ENCODE assay signal across 18 mouse cellular contexts in genomic region chr6:6205599-6206165, GRCm38 (mm10). TPM values are rescaled to one million over a fixed set of nuclear protein-coding genes. Genes with fewer than 3 reads are reported as not detected.
DNase-seq lines count a peak whose midpoint lies in the region; ATAC-seq and TF ChIP-seq lines count a peak whose summit lies in the region.
"Had no signal": no experiment of that assay in that cellular context is flagged by ENCODE, and none has a peak within 500 bp of the region (broad histone marks: within the 10 kb centered on the region; RNA-seq: fewer than 3 reads in every experiment).

No protein-coding gene starts in this region.

- H3K27ac ChIP-seq in kidney, embryonic 16.5 days (ENCODE audit: low read length), result peak overlapping the region; percentile 50; the same call in 1 of the 2 replicates
- no peak overlapping the region for H3K27ac ChIP-seq in lung, embryonic 16.5 days (ENCODE audit: low read length)
- H3K27ac ChIP-seq in intestine, embryonic 16.5 days (ENCODE audit: low read length), result no peak overlapping the region
- H3K27ac ChIP-seq in thymus, adult 2 months (ENCODE audit: control insufficient read depth, insufficient read depth, low read length), result no peak overlapping the region
- H3K27ac ChIP-seq: embryonic facial prominence, embryonic 12.5 days; forebrain, embryonic 12.5 days; heart, embryonic 13.5 days; hindbrain, embryonic 15.5 days had no signal

- no peak for TF ChIP-seq CTCF in thymus, adult 2 months (IDR thresholded peaks at IDR 0.05; ENCODE audit: borderline replicate concordance, control insufficient read depth, extremely low read depth, insufficient read depth, low read length, poor library complexity)

- 0 out of 2 replicates have a peak, but pooled peaks cover 4% of the 10 kb centered on the region for H3K36me3 ChIP-seq in kidney, embryonic 16.5 days (ENCODE audit: insufficient read depth, low read length)
- H3K36me3 ChIP-seq in lung, embryonic 16.5 days (ENCODE audit: control insufficient read depth, insufficient read depth, low read length), result no peaks in the 10 kb centered on the region; the same call in 1 of the 2 replicates
- H3K36me3 ChIP-seq in intestine, embryonic 16.5 days (ENCODE audit: control insufficient read depth, insufficient read depth, low read length), result no peaks in the 10 kb centered on the region; the same call in 1 of the 2 replicates
- no peaks in the 10 kb centered on the region for H3K36me3 ChIP-seq in thymus, adult 2 months (ENCODE audit: control insufficient read depth, insufficient read depth, low read length)
- H3K36me3 ChIP-seq: embryonic facial prominence, embryonic 12.5 days; forebrain, embryonic 12.5 days; hindbrain, embryonic 15.5 days had no signal

- no peak overlapping the region for H3K9ac ChIP-seq in kidney, embryonic 16.5 days (replicated peaks; ENCODE audit: low read length)
- no peak overlapping the region for H3K9ac ChIP-seq in lung, embryonic 16.5 days (ENCODE audit: low read length)
- no peak overlapping the region for H3K9ac ChIP-seq in intestine, embryonic 16.5 days (ENCODE audit: low read depth, low read length)
- H3K9ac ChIP-seq: embryonic facial prominence, embryonic 12.5 days; forebrain, embryonic 12.5 days; heart, embryonic 13.5 days; hindbrain, embryonic 15.5 days had no signal

- ATAC-seq in kidney, embryonic 16.5 days (ENCODE audit: low FRiP score, low TSS enrichment), result no peak
- ATAC-seq in lung, embryonic 16.5 days (ENCODE audit: low read depth), result 0 out of 2 replicates have a peak, but pooled peaks have one; percentile 36
- ATAC-seq in intestine, embryonic 16.5 days, result peak; percentile 37
- ATAC-seq: forebrain, embryonic 16.5 days had no signal

- TF ChIP-seq POLR2A in thymus, adult 2 months (IDR thresholded peaks at IDR 0.05; ENCODE audit: control insufficient read depth, extremely low read depth, insufficient read depth, low read length, poor library complexity), result no peak

- H3K4me1 ChIP-seq in kidney, embryonic 16.5 days (ENCODE audit: insufficient read depth, low read length), result no peaks in the 10 kb centered on the region
- H3K4me1 ChIP-seq in lung, embryonic 16.5 days (replicated peaks; ENCODE audit: control insufficient read depth, insufficient read depth, low read length), result peaks cover 4% of the 10 kb centered on the region; the same call in 1 of the 2 replicates
- H3K4me1 ChIP-seq in intestine, embryonic 16.5 days (ENCODE audit: control insufficient read depth, insufficient read depth, low read length), result 0 out of 2 replicates have a peak, but pooled peaks cover 2% of the 10 kb centered on the region
- H3K4me1 ChIP-seq in thymus, adult 2 months (replicated peaks; ENCODE audit: control insufficient read depth, insufficient read depth, low read length), result no peaks in the 10 kb centered on the region
- H3K4me1 ChIP-seq: embryonic facial prominence, embryonic 12.5 days; forebrain, embryonic 12.5 days; hindbrain, embryonic 15.5 days had no signal

- no peak for DNase-seq in kidney, postnatal 25 days
- no peak for DNase-seq in lung, postnatal 4 days
- DNase-seq in thymus, adult 2 months, result no peak
- DNase-seq in frontal cortex, postnatal 36 days (ENCODE audit: low spot score in 2 of 2), result no peak
- DNase-seq: adrenal gland, adult 8-10 months; adrenal gland, postnatal 36 days; cerebellum, adult 2 months; cerebellum, postnatal 14 days; gastrocnemius, postnatal 14 days; heart, postnatal 36 days had no signal

- WGBS in kidney, embryonic 16.5 days, result 85% methylated on average over 3 of the region's 3 CpGs
- WGBS in lung, embryonic 16.5 days, result 69% methylated on average over 3 of the region's 3 CpGs
- 65% methylated on average over 3 of the region's 3 CpGs for WGBS in intestine, embryonic 16.5 days
- 95% methylated on average over 3 of the region's 3 CpGs for WGBS in thymus, adult 2 months

- H3K9me3 ChIP-seq in kidney, embryonic 16.5 days (ENCODE audit: low read length), result no peaks in the 10 kb centered on the region; the same call in 1 of the 2 replicates
- no peaks in the 10 kb centered on the region for H3K9me3 ChIP-seq in lung, embryonic 16.5 days (ENCODE audit: control insufficient read depth, low read length)
- no peaks in the 10 kb centered on the region for H3K9me3 ChIP-seq in intestine, embryonic 16.5 days (ENCODE audit: control insufficient read depth, low read length)
- H3K9me3 ChIP-seq: embryonic facial prominence, embryonic 12.5 days; forebrain, embryonic 12.5 days; heart, embryonic 13.5 days; hindbrain, embryonic 15.5 days had no signal

- H3K27me3 ChIP-seq in kidney, embryonic 16.5 days (ENCODE audit: insufficient read depth, low read length), result no peaks in the 10 kb centered on the region
- no peaks in the 10 kb centered on the region for H3K27me3 ChIP-seq in lung, embryonic 16.5 days (ENCODE audit: control insufficient read depth, insufficient read depth, low read depth, low read length)
- H3K27me3 ChIP-seq in intestine, embryonic 16.5 days (replicated peaks; ENCODE audit: control insufficient read depth, insufficient read depth, low read length), result no peaks in the 10 kb centered on the region
- H3K27me3 ChIP-seq in thymus, adult 2 months (ENCODE audit: control insufficient read depth, insufficient read depth, low read length), result no peaks in the 10 kb centered on the region
- H3K27me3 ChIP-seq: embryonic facial prominence, embryonic 12.5 days; forebrain, embryonic 12.5 days; hindbrain, embryonic 15.5 days had no signal

- H3K4me3 ChIP-seq in kidney, embryonic 16.5 days (ENCODE audit: low read length), result no peak overlapping the region
- no peak overlapping the region for H3K4me3 ChIP-seq in lung, embryonic 16.5 days (ENCODE audit: low read length)
- no peak overlapping the region for H3K4me3 ChIP-seq in intestine, embryonic 16.5 days (ENCODE audit: low read length)
- no peak overlapping the region for H3K4me3 ChIP-seq in thymus, adult 2 months (ENCODE audit: control insufficient read depth, insufficient read depth, low read length)
- H3K4me3 ChIP-seq: embryonic facial prominence, embryonic 12.5 days; forebrain, embryonic 12.5 days; heart, embryonic 13.5 days; hindbrain, embryonic 15.5 days had no signal

- H3K4me2 ChIP-seq in kidney, embryonic 16.5 days (replicated peaks; ENCODE audit: low read depth, low read length), result no peak overlapping the region
- no peak overlapping the region for H3K4me2 ChIP-seq in lung, embryonic 16.5 days (ENCODE audit: low read depth, low read length)
- no peak overlapping the region for H3K4me2 ChIP-seq in intestine, embryonic 16.5 days (ENCODE audit: low read depth, low read length)
- H3K4me2 ChIP-seq: embryonic facial prominence, embryonic 12.5 days; forebrain, embryonic 12.5 days; heart, embryonic 13.5 days; hindbrain, embryonic 15.5 days had no signal

RNA-seq across cellular contexts. Expression of gene Slc25a13, which starts 11.3 kb away (rescaled TPM):
- polyA plus RNA-seq in kidney, embryonic 16.5 days (2015; fragmentation: Nextera tagmentation; extraction: Ambion mirVana), result 48.4 and 48.8 TPM in 2 replicates
- 26.2 and 27.5 TPM in 2 replicates for polyA plus RNA-seq in lung, embryonic 16.5 days (2015; fragmentation: Nextera tagmentation; extraction: Ambion mirVana)
- 53.1 and 56.6 TPM in 2 replicates for polyA plus RNA-seq in intestine, embryonic 16.5 days (2015; fragmentation: Nextera tagmentation; extraction: Ambion mirVana)
- 6.0 and 9.2 TPM in 2 replicates for polyA plus RNA-seq in thymus, adult 2 months (2012; rRNA removed)
